Mouse (Mus musculus): Measurements from ENCODE around the gene P2ry13. TPM values are rescaled to one million over a fixed set of nuclear protein-coding genes. Genes with fewer than 3 reads are reported as not detected.

P2ry13 gene
- total and polyA plus RNA-seq, 2 experiments from 2014 or later: 0.53 TPM; not detected in 1

- DNase-seq (ENCODE audit: low spot score): no peak
Observed at GRCm38 (mm10) chr3:59169215-59169614, 41.5 kb downstream of the P2ry13 start.

DNA sequence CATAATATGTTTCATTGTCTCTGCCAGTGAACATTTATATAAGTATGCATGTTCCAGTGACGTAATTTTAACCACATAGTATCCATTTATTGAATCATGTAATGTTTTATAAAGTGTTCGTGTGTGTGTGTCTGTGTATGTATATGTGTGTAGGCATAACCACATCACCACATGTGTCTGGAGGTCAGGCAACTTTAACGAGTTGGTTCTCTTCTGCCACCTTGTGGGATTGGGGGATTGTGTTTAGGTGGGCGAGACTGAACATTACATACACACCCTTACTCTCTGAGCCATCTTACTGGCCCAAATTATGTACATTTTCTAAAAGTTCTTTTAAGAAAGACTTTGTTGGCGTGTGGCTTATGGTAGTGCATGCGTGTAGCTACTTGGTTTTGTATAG lies 42.2 kb downstream of the P2ry13 start:
- 82% methylated on average over 6 of the region's 6 CpGs for WGBS
- no peak overlapping the region for H3K27ac ChIP-seq (ENCODE audit: low read depth)
- TF ChIP-seq EP300 (IDR thresholded peaks at IDR 0.05; ENCODE audit: low read depth) (no peak), CTCF (IDR thresholded peaks at IDR 0.05; ENCODE audit: low read depth) (peak; percentile 34)

More at GRCm38 (mm10) chr3:59169215-59169614, 41.5 kb downstream of the P2ry13 start:
- no peak for ATAC-seq (ENCODE audit: insufficient read depth, low read depth)
- H3K4me2 ChIP-seq (ENCODE audit: low read depth, low read length): no peak overlapping the region
- no peaks in the 10 kb centered on the region for H3K36me3 ChIP-seq (replicated peaks; ENCODE audit: control insufficient read depth, insufficient read depth, low read length)
- WGBS: 74% methylated on average over 4 of the region's 4 CpGs
- H3K9me3 ChIP-seq (replicated peaks; ENCODE audit: control insufficient read depth, low read length): no peaks in the 10 kb centered on the region
- H3K9ac ChIP-seq (replicated peaks; ENCODE audit: low read depth, low read length): no peak overlapping the region
- H3K27ac ChIP-seq (ENCODE audit: low read depth): no peak overlapping the region
- H3K4me1 ChIP-seq (ENCODE audit: control insufficient read depth, insufficient read depth): peaks cover 7% of the 10 kb centered on the region; the same call in 1 of the 2 replicates
- no peak for TF ChIP-seq EP300 (IDR thresholded peaks at IDR 0.05; ENCODE audit: low read depth)
- TF ChIP-seq CTCF (IDR thresholded peaks at IDR 0.05; ENCODE audit: low read depth): peak; percentile 29
- H3K4me3 ChIP-seq (ENCODE audit: low read depth, low read length): no peak overlapping the region
- no peaks in the 10 kb centered on the region for H3K27me3 ChIP-seq (ENCODE audit: control insufficient read depth, insufficient read depth, low read length)

DNA sequence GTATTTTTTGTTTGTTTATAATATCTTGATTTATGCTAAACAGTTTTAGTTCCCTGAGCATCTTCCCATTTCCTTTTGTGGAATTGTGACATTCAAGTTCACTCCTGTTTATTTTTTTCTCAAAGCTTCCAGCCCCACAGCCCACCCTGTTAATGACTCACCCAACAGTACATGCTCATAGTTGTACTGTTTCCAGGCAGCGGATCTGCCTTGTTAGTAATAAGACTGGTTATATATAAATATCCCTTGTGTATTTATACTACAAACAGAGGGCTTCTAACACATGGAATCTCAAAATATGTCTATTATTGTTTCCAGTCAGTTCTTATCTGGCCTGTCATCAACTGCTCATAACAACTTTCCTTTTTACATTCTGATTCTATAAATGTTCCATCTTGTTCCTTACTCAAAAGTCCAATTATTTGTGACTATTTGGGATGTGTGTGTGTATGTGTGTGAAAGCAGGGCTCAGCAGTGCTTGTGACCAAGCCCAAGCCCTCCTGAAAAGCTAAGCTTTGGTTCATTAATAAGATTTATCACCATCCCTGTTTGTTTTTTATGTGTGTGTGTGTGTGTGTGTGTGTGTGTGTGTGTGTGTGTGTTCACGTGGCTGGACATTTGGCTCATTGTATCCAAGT lies 43.1 kb downstream of the P2ry13 start:
- peaks cover 7% of the 10 kb centered on the region; the same call in 1 of the 2 replicates for H3K4me1 ChIP-seq (ENCODE audit: control insufficient read depth, insufficient read depth)
- no peaks in the 10 kb centered on the region for H3K9me3 ChIP-seq (replicated peaks; ENCODE audit: control insufficient read depth, low read length)
- H3K9ac ChIP-seq (replicated peaks; ENCODE audit: low read depth, low read length): no peak overlapping the region
- H3K27ac ChIP-seq (ENCODE audit: low read depth): peak overlapping the region; percentile 9; the same call in 1 of the 2 replicates
- no peak overlapping the region for H3K4me3 ChIP-seq (ENCODE audit: low read depth, low read length)
- no peak for TF ChIP-seq EP300 (IDR thresholded peaks at IDR 0.05; ENCODE audit: low read depth)
- no peak overlapping the region for H3K4me2 ChIP-seq (ENCODE audit: low read depth, low read length)
- ATAC-seq (ENCODE audit: insufficient read depth, low read depth) (no peak), DNase-seq (ENCODE audit: low spot score) (no peak)
- WGBS: 73% methylated on average over 2 of the region's 2 CpGs
- H3K36me3 ChIP-seq (replicated peaks; ENCODE audit: control insufficient read depth, insufficient read depth, low read length): no peaks in the 10 kb centered on the region
- no peaks in the 10 kb centered on the region for H3K27me3 ChIP-seq (ENCODE audit: control insufficient read depth, insufficient read depth, low read length)

More for the DNA sequence above, 42.2 kb downstream of the P2ry13 start:
- no peak for DNase-seq (ENCODE audit: low spot score)
- no peaks in the 10 kb centered on the region for H3K9me3 ChIP-seq (replicated peaks; ENCODE audit: control insufficient read depth, low read length)
- H3K9ac ChIP-seq (replicated peaks; ENCODE audit: low read depth, low read length): no peak overlapping the region
- no peak overlapping the region for H3K4me2 ChIP-seq (ENCODE audit: low read depth, low read length)
- no peaks in the 10 kb centered on the region for H3K36me3 ChIP-seq (replicated peaks; ENCODE audit: control insufficient read depth, insufficient read depth, low read length)
- H3K27me3 ChIP-seq (ENCODE audit: control insufficient read depth, insufficient read depth, low read length): no peaks in the 10 kb centered on the region
- no peak overlapping the region for H3K4me3 ChIP-seq (ENCODE audit: low read depth, low read length)
- peaks cover 7% of the 10 kb centered on the region; the same call in 1 of the 2 replicates for H3K4me1 ChIP-seq (ENCODE audit: control insufficient read depth, insufficient read depth)
- no peak for ATAC-seq (ENCODE audit: insufficient read depth, low read depth)

- Histone ChIP-seq H3K27ac (ENCODE audit: low read depth) (no peak overlapping the region), H3K9me3 (replicated peaks; ENCODE audit: control insufficient read depth, low read length) (no peaks in the 10 kb centered on the region), H3K27me3 (ENCODE audit: control insufficient read depth, insufficient read depth, low read length) (no peaks in the 10 kb centered on the region), H3K4me2 (ENCODE audit: low read depth, low read length) (no peak overlapping the region), H3K4me3 (ENCODE audit: low read depth, low read length) (no peak overlapping the region), H3K9ac (replicated peaks; ENCODE audit: low read depth, low read length) (no peak overlapping the region), H3K36me3 (replicated peaks; ENCODE audit: control insufficient read depth, insufficient read depth, low read length) (no peaks in the 10 kb centered on the region), H3K4me1 (ENCODE audit: control insufficient read depth, insufficient read depth) (no peaks in the 10 kb centered on the region)
- TF ChIP-seq EP300 (IDR thresholded peaks at IDR 0.05; ENCODE audit: low read depth) (no peak), CTCF (IDR thresholded peaks at IDR 0.05; ENCODE audit: low read depth) (no peak)
- WGBS: 84% methylated on average over 1 of the region's 1 CpGs
- DNase-seq (ENCODE audit: low spot score) (no peak), ATAC-seq (ENCODE audit: insufficient read depth, low read depth) (no peak)
Observed at GRCm38 (mm10) chr3:59160465-59160864, 50.2 kb downstream of the P2ry13 start.

Other genes starting within 250 kb of the P2ry13 start
- gene Med12l, start 205.1 kb downstream of the P2ry13 start, total RNA-seq (2014; rRNA removed; ENCODE audit: low replicate concordance): 7.1 and 9.3 TPM in 2 replicates
- gene Med12l, start 205.1 kb downstream of the P2ry13 start, polyA plus RNA-seq (2015; fragmentation: Nextera tagmentation; extraction: Ambion mirVana): 0.97 and 1.2 TPM in 2 replicates
- 0.31 TPM in 1 of 2 replicates, not detected in the other for gene Gpr171, start 109.1 kb downstream of the P2ry13 start, total RNA-seq (2014; rRNA removed; ENCODE audit: low replicate concordance)
- gene Gpr171, start 109.1 kb downstream of the P2ry13 start, polyA plus RNA-seq (2015; fragmentation: Nextera tagmentation; extraction: Ambion mirVana): 0.29 and 0.33 TPM in 2 replicates
- 0.81 and 3.7 TPM in 2 replicates for gene P2ry14, start 57.3 kb downstream of the P2ry13 start, total RNA-seq (2014; rRNA removed; ENCODE audit: low replicate concordance)
- gene P2ry14, start 57.3 kb downstream of the P2ry13 start, polyA plus RNA-seq (2015; fragmentation: Nextera tagmentation; extraction: Ambion mirVana): 1.6 and 1.8 TPM in 2 replicates
- not detected in 2 replicates for gene Gpr87, start 15.8 kb downstream of the P2ry13 start, total RNA-seq (2014; rRNA removed; ENCODE audit: low replicate concordance)
- gene Gpr87, start 15.8 kb downstream of the P2ry13 start, polyA plus RNA-seq (2015; fragmentation: Nextera tagmentation; extraction: Ambion mirVana): not detected in 2 replicates
- 1.4 TPM in 1 of 2 replicates, not detected in the other for gene P2ry12, start 52.0 kb upstream of the P2ry13 start, total RNA-seq (2014; rRNA removed; ENCODE audit: low replicate concordance)
- gene P2ry12, start 52.0 kb upstream of the P2ry13 start, polyA plus RNA-seq (2015; fragmentation: Nextera tagmentation; extraction: Ambion mirVana): 0.89 and 0.98 TPM in 2 replicates
- 2.3 and 4.0 TPM in 2 replicates for gene Igsf10, start 133.5 kb upstream of the P2ry13 start, total RNA-seq (2014; rRNA removed; ENCODE audit: low replicate concordance)
- 1.2 and 1.8 TPM in 2 replicates for gene Igsf10, start 133.5 kb upstream of the P2ry13 start, polyA plus RNA-seq (2015; fragmentation: Nextera tagmentation; extraction: Ambion mirVana)

Data from heart, postnatal 0 days (tissue).